Mouse (Mus musculus): ENCODE data around the gene Mrpl12.

The Mrpl12 gene

DNA sequence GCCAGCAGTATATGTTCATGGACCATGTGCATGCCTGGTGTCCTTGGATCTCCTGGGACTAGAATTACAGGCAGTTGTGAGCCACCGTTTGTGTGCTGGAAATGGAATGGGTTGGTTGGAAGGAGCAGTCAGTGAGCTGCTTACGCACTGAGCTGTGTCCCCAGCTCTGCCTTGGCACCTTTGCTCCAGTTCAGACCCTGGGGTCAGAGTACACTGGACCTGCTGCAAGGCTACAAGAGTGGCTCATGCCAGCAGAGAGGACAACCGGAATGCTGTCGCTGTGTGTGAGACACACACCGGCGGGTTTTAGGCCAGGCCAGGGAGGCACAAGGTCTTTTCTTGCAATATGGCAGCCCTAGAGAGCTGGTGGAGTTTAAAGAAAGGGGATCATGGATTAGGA lies 12.4 kb upstream of the Mrpl12 start:
- DNase-seq (ENCODE audit: low read depth) = no peak

GRCm38 (mm10) chr11:120483448-120483934 lies 922 bp upstream of the Mrpl12 start:
- DNase-seq (ENCODE audit: low read depth) = no peak

- no peak for DNase-seq (ENCODE audit: low read depth)
Measured at GRCm38 (mm10) chr11:120485251-120485650, 838 bp downstream of the Mrpl12 start.

DNA sequence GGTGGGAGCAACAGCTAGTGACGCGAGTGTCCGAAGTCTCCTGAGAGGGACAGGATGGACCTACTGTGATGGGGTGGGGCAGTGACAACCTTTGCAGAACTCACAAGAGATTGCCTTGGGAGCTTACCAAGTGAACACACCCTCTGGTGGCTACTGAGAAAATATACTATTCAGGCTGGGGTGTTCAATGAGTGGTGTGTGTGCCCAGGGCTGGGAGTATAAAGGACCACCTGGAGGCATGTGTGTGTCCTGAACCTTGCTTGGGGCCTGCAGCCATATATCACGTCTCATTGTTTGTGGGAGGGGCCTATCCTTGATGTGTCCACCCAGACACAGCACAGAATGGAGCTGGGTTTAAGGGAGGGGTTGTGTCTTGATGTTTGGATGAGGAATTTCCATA lies 4.1 kb downstream of the Mrpl12 start:
- DNase-seq (ENCODE audit: low read depth) = no peak

DNA sequence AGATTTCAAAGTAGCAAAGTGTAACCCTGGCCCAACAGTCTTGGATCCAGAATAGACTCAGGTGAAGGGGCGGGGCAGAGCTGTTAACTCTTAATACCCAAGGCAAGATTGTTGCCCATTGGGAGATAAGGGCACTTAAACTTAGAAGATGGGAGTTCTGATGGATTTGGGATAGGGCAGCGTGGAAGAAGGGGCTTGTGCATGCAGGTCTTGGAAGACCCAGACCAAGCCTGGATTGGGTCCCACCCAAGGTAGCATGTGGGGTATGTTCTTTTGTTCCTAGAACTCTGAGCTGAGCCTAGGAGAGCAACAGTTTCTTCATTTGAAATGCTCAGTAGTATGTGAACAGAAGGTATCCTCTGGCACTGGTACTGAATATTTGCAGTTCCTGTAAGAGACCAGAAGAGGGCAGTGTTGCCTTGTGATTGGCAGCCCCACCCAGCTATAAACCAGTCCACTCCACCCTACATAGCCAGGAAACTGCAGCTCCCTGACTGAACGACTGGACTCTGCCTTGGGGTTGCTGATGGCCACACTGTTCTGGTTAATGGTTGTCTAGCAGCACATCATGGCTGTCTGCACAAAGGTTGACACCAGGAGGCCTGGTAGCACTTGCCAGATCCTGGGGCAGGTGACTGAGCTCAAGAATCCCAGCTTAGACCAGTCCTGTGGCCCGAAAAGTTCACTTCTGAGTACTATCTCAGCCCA lies 4.8 kb downstream of the Mrpl12 start:
- peak; percentile 92 for DNase-seq (ENCODE audit: low read depth)

- no peak for DNase-seq (ENCODE audit: low read depth)
Measured at GRCm38 (mm10) chr11:120490291-120491046, 6.1 kb downstream of the Mrpl12 start.

DNA sequence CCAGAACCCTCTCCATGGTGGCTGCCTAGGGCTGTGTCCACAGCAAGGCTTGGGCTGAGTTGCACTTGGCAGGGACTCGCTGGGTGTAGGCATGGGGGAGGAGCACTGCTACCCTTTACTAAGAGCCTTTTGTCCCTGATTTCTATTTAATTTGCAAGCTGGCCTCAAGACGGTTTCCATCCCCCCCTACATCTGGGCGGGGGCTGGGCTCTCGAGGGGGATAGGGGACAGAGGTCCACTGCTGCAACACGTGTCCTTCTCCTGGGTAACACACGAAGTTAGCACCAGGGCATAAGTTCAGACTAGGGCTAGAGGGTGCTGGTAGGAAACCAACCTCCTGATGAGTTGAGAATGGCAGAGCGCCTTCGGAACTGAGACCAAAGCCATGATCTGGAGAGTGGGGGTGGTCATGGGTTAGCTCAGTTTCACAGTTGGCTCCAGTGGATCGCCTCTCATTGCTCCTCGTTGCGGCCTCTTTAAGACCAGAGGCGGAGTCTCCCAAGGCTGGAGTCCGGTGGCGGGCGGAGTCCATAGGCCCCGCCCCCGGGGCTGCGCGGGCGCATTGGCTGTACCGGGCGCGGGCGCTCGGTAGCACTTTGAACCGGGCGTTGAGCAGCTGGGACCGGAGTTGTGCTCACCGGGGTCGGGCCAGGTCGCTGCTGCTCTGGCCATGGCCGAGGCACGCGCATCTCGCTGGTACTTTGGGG lies 7.1 kb downstream of the Mrpl12 start, which contains the start of gene Slc25a10:
Gene Slc25a10 (plus strand): TSS at position 524 of the 707 bp plus-strand sequence.
- peak; percentile 94 for DNase-seq (ENCODE audit: low read depth)

GRCm38 (mm10) chr11:120492024-120492877 lies 7.8 kb downstream of the Mrpl12 start:
- DNase-seq (ENCODE audit: low read depth) = peak; percentile 58

GRCm38 (mm10) chr11:120492878-120493203 lies 8.4 kb downstream of the Mrpl12 start:
- peak; percentile 48 for DNase-seq (ENCODE audit: low read depth)

- DNase-seq (ENCODE audit: low read depth) = no peak
Measured at GRCm38 (mm10) chr11:120493351-120493750, 8.9 kb downstream of the Mrpl12 start.

- no peak for DNase-seq (ENCODE audit: low read depth)
Measured at GRCm38 (mm10) chr11:120493911-120494310, 9.5 kb downstream of the Mrpl12 start.

GRCm38 (mm10) chr11:120497436-120497835 lies 13.0 kb downstream of the Mrpl12 start:
- no peak for DNase-seq (ENCODE audit: low read depth)

DNA sequence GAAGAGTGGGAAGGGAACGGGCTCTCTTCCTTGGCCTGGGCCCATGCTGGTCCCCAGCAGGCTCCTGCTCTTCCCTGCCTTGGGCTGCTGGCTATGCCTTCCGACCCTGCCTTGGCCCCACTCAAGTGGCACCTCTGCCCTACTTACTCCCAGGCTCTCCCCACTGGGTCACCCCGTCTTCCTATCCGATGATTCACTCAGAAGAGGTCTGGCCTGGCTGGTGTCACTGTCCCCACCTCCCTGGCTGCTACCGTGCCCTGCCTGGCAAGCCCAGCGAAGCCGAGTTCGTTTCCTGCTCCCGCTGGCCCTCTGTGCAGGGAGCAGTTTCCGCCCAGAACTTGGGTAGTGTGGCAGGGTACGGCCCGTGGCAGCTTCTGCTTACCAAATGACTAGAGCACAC lies 13.8 kb downstream of the Mrpl12 start:
- DNase-seq (ENCODE audit: low read depth) = no peak

GRCm38 (mm10) chr11:120498891-120499290 lies 14.5 kb downstream of the Mrpl12 start:
- no peak for DNase-seq (ENCODE audit: low read depth)

GRCm38 (mm10) chr11:120499894-120500293 lies 15.5 kb downstream of the Mrpl12 start:
- DNase-seq (ENCODE audit: low read depth) = no peak

GRCm38 (mm10) chr11:120500357-120500756 lies 15.9 kb downstream of the Mrpl12 start:
- DNase-seq (ENCODE audit: low read depth) = no peak

DNA sequence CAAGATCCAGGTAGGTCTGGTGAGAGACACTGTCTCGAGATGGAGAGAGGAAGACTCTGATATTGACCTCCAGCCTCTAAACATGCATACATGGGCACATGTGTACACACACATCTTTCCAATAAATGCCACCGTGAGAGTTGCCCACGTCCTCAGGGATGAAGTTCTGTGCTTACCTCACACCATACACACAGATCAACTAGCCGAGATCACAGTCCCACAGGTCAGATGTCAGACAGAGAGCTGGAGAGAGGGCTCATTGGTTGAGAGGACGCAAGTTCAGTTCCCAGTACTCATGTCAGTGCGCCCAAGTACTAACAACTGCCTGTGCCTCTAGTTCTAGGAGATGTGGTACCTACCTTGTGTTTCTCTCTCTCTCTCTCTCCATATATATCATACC lies 16.6 kb downstream of the Mrpl12 start:
- DNase-seq (ENCODE audit: low read depth) = no peak

DNA sequence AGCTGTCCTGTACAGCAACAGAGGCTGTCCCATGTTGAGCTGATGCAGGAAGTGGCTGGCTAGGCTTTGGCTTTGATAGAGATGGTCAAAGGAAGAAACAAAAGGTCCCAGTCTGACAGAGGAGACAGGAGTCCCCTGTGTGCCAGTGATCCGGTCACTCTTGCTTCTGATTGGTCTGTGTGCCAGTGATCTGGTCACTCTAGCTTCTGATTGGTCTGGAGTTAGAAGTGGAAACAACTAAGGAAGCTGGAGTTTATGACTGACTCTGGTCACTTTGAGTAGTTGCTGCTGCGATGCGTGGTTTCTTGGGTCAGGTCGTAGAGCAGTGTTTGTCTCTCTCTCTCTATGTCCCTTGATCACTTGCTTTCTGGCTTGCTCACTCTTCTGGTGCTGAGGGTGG lies 17.3 kb downstream of the Mrpl12 start:
- no peak for DNase-seq (ENCODE audit: low read depth)

- no peak for DNase-seq (ENCODE audit: low read depth)
Measured at GRCm38 (mm10) chr11:120505661-120506060, 21.2 kb downstream of the Mrpl12 start.

GRCm38 (mm10) chr11:120506899-120507298 lies 22.5 kb downstream of the Mrpl12 start:
- no peak for DNase-seq (ENCODE audit: low read depth)

DNA sequence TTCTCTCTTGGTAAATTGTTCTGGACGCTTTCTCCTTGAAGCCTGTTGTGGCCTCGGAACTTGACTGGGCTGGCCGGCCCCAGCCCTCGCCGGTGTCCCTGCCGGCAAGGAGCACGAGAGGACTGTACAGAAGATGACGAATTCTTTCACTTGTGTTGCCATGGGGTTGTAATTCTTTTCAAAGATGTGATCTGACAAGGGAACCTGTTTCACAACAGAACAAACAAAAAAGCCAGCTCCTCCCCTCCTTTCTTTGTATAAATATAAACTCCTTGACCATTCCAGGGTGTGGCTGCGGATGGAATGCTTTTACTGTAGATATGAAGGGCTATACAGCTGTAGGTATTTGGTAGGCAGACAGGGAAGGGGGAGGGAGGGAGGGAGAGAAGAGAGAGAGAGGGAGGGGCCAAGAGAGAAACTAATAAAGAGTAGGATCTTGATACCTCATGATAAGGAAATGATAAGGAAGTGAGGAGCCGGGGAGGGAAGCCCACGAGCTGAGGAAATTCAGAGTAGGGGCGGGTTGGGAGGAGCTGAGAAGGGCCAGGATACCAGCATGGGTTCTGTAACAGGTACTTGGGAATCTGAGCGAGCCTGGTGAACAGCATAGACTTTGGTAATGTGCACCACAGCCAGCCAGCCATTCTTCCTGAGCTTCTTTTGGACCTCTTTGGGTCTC lies 23.3 kb downstream of the Mrpl12 start:
- DNase-seq (ENCODE audit: low read depth) = no peak

All from NIH3T3 (cell line).